Mouse (Mus musculus) heart, postnatal 0 days (tissue): ENCODE results near the gene Rassf5.

Source experiments
- CTCF ChIP-seq: IDR thresholded peaks from 2 replicates; pipeline ENCODE4 v1.5.1; 2016; ENCODE audit warnings: antibody characterized with exemption, control low read depth, low read depth
- EP300 ChIP-seq: IDR thresholded peaks from 2 replicates; pipeline ENCODE4 v1.6.1; 2016; ENCODE audit warnings: antibody characterized with exemption, low read depth

- no peak for TF ChIP-seq CTCF
- no peak for TF ChIP-seq EP300
These were observed 77.4 kb downstream of the Rassf5 start for GRCm38 (mm10) chr1:131167612-131168011.
